Mouse (Mus musculus): ENCODE data around the gene Rpl3. TPM values are rescaled to one million over a fixed set of nuclear protein-coding genes. Genes with fewer than 3 reads are reported as not detected.

The Rpl3 gene
- polyA plus RNA-seq, 1 experiment from 2014 or later = 548 TPM

- H3K27ac ChIP-seq (ENCODE audit: low read length) = peak overlapping the region; percentile 30
- H3K36me3 ChIP-seq (ENCODE audit: control insufficient read depth, insufficient read depth, low read length) = peaks cover 7% of the 10 kb centered on the region; the same call in 1 of the 2 replicates
- H3K4me1 ChIP-seq (ENCODE audit: control insufficient read depth, insufficient read depth, low read length) = peaks cover 5% of the 10 kb centered on the region; the same call in 1 of the 2 replicates
- WGBS = 53% methylated on average over 12 of the region's 12 CpGs
- no peak overlapping the region for H3K9ac ChIP-seq (ENCODE audit: low read depth, low read length)
- H3K9me3 ChIP-seq (replicated peaks; ENCODE audit: control insufficient read depth, low read length, poor library complexity, severe bottlenecking) = no peaks in the 10 kb centered on the region
- H3K4me3 ChIP-seq (ENCODE audit: low read depth, low read length) = no peak overlapping the region
- no peak for ATAC-seq
- no peaks in the 10 kb centered on the region for H3K27me3 ChIP-seq (ENCODE audit: control insufficient read depth, insufficient read depth, low read depth, low read length)
- no peak overlapping the region for H3K4me2 ChIP-seq (ENCODE audit: low read length)
Measured at GRCm38 (mm10) chr15:80105490-80106410, 14.1 kb upstream of the Rpl3 start.

GRCm38 (mm10) chr15:80102495-80102894, 10.8 kb upstream of the Rpl3 start:
- peaks cover 14% of the 10 kb centered on the region for H3K4me1 ChIP-seq (ENCODE audit: control insufficient read depth, insufficient read depth, low read length)
- H3K4me2 ChIP-seq (ENCODE audit: low read length) = no peak overlapping the region
- no peak overlapping the region for H3K27ac ChIP-seq (ENCODE audit: low read length)
- no peak overlapping the region for H3K4me3 ChIP-seq (ENCODE audit: low read depth, low read length)
- H3K9ac ChIP-seq (ENCODE audit: low read depth, low read length) = no peak overlapping the region
- H3K27me3 ChIP-seq (ENCODE audit: control insufficient read depth, insufficient read depth, low read depth, low read length) = no peaks in the 10 kb centered on the region
- WGBS = 88% methylated on average over 6 of the region's 6 CpGs
- no peak for ATAC-seq
- H3K9me3 ChIP-seq (replicated peaks; ENCODE audit: control insufficient read depth, low read length, poor library complexity, severe bottlenecking) = no peaks in the 10 kb centered on the region
- H3K36me3 ChIP-seq (ENCODE audit: control insufficient read depth, insufficient read depth, low read length) = no peaks in the 10 kb centered on the region

GRCm38 (mm10) chr15:80101503-80101902, 9.8 kb upstream of the Rpl3 start:
- H3K36me3 ChIP-seq (ENCODE audit: control insufficient read depth, insufficient read depth, low read length) = no peaks in the 10 kb centered on the region
- H3K4me1 ChIP-seq (ENCODE audit: control insufficient read depth, insufficient read depth, low read length) = peaks cover 22% of the 10 kb centered on the region
- H3K9ac ChIP-seq (ENCODE audit: low read depth, low read length) = no peak overlapping the region
- no peak for ATAC-seq
- 85% methylated on average over 6 of the region's 6 CpGs for WGBS
- no peak overlapping the region for H3K27ac ChIP-seq (ENCODE audit: low read length)
- no peaks in the 10 kb centered on the region for H3K9me3 ChIP-seq (replicated peaks; ENCODE audit: control insufficient read depth, low read length, poor library complexity, severe bottlenecking)
- no peaks in the 10 kb centered on the region for H3K27me3 ChIP-seq (ENCODE audit: control insufficient read depth, insufficient read depth, low read depth, low read length)
- no peak overlapping the region for H3K4me3 ChIP-seq (ENCODE audit: low read depth, low read length)
- no peak overlapping the region for H3K4me2 ChIP-seq (ENCODE audit: low read length)

GRCm38 (mm10) chr15:80100871-80101270, 9.2 kb upstream of the Rpl3 start:
- no peak for ATAC-seq
- H3K27me3 ChIP-seq (ENCODE audit: control insufficient read depth, insufficient read depth, low read depth, low read length) = no peaks in the 10 kb centered on the region
- no peak overlapping the region for H3K9ac ChIP-seq (ENCODE audit: low read depth, low read length)
- H3K4me3 ChIP-seq (ENCODE audit: low read depth, low read length) = no peak overlapping the region
- H3K4me1 ChIP-seq (ENCODE audit: control insufficient read depth, insufficient read depth, low read length) = peaks cover 25% of the 10 kb centered on the region
- H3K4me2 ChIP-seq (ENCODE audit: low read length) = no peak overlapping the region
- no peaks in the 10 kb centered on the region for H3K9me3 ChIP-seq (replicated peaks; ENCODE audit: control insufficient read depth, low read length, poor library complexity, severe bottlenecking)
- H3K27ac ChIP-seq (ENCODE audit: low read length) = no peak overlapping the region
- 88% methylated on average over 10 of the region's 10 CpGs for WGBS
- no peaks in the 10 kb centered on the region for H3K36me3 ChIP-seq (ENCODE audit: control insufficient read depth, insufficient read depth, low read length)

- WGBS = 85% methylated on average over 3 of the region's 3 CpGs
- no peak overlapping the region for H3K4me2 ChIP-seq (ENCODE audit: low read length)
- no peaks in the 10 kb centered on the region for H3K9me3 ChIP-seq (replicated peaks; ENCODE audit: control insufficient read depth, low read length, poor library complexity, severe bottlenecking)
- peaks cover 20% of the 10 kb centered on the region for H3K4me1 ChIP-seq (ENCODE audit: control insufficient read depth, insufficient read depth, low read length)
- no peak overlapping the region for H3K27ac ChIP-seq (ENCODE audit: low read length)
- H3K9ac ChIP-seq (ENCODE audit: low read depth, low read length) = no peak overlapping the region
- H3K36me3 ChIP-seq (ENCODE audit: control insufficient read depth, insufficient read depth, low read length) = no peaks in the 10 kb centered on the region
- no peak for ATAC-seq
- H3K27me3 ChIP-seq (ENCODE audit: control insufficient read depth, insufficient read depth, low read depth, low read length) = no peaks in the 10 kb centered on the region
- H3K4me3 ChIP-seq (ENCODE audit: low read depth, low read length) = no peak overlapping the region
Measured at GRCm38 (mm10) chr15:80100196-80100595, 8.5 kb upstream of the Rpl3 start.

GRCm38 (mm10) chr15:80099477-80099876, 7.8 kb upstream of the Rpl3 start:
- WGBS = 86% methylated on average over 3 of the region's 3 CpGs
- no peak overlapping the region for H3K27ac ChIP-seq (ENCODE audit: low read length)
- peaks cover 20% of the 10 kb centered on the region for H3K4me1 ChIP-seq (ENCODE audit: control insufficient read depth, insufficient read depth, low read length)
- no peaks in the 10 kb centered on the region for H3K9me3 ChIP-seq (replicated peaks; ENCODE audit: control insufficient read depth, low read length, poor library complexity, severe bottlenecking)
- no peaks in the 10 kb centered on the region for H3K36me3 ChIP-seq (ENCODE audit: control insufficient read depth, insufficient read depth, low read length)
- ATAC-seq = no peak
- H3K9ac ChIP-seq (ENCODE audit: low read depth, low read length) = no peak overlapping the region
- no peak overlapping the region for H3K4me3 ChIP-seq (ENCODE audit: low read depth, low read length)
- no peaks in the 10 kb centered on the region for H3K27me3 ChIP-seq (ENCODE audit: control insufficient read depth, insufficient read depth, low read depth, low read length)
- H3K4me2 ChIP-seq (ENCODE audit: low read length) = no peak overlapping the region

- H3K27me3 ChIP-seq (ENCODE audit: control insufficient read depth, insufficient read depth, low read depth, low read length) = no peaks in the 10 kb centered on the region
- H3K4me1 ChIP-seq (ENCODE audit: control insufficient read depth, insufficient read depth, low read length) = peaks cover 20% of the 10 kb centered on the region
- no peaks in the 10 kb centered on the region for H3K36me3 ChIP-seq (ENCODE audit: control insufficient read depth, insufficient read depth, low read length)
- 38% methylated on average over 9 of the region's 9 CpGs for WGBS
- no peak for ATAC-seq
- H3K9me3 ChIP-seq (replicated peaks; ENCODE audit: control insufficient read depth, low read length, poor library complexity, severe bottlenecking) = no peaks in the 10 kb centered on the region
- no peak overlapping the region; the same call in 1 of the 2 replicates for H3K9ac ChIP-seq (ENCODE audit: low read depth, low read length)
- no peak overlapping the region for H3K4me2 ChIP-seq (ENCODE audit: low read length)
- no peak overlapping the region for H3K4me3 ChIP-seq (ENCODE audit: low read depth, low read length)
- peak overlapping the region; percentile 22; the same call in 1 of the 2 replicates for H3K27ac ChIP-seq (ENCODE audit: low read length)
Measured at GRCm38 (mm10) chr15:80098809-80099208, 7.1 kb upstream of the Rpl3 start.

GRCm38 (mm10) chr15:80097999-80098461, 6.4 kb upstream of the Rpl3 start:
- WGBS = 26% methylated on average over 8 of the region's 8 CpGs
- H3K36me3 ChIP-seq (ENCODE audit: control insufficient read depth, insufficient read depth, low read length) = no peaks in the 10 kb centered on the region
- no peak; the same call in 1 of the 2 replicates for ATAC-seq
- no peak overlapping the region for H3K4me2 ChIP-seq (ENCODE audit: low read length)
- no peak overlapping the region for H3K9ac ChIP-seq (ENCODE audit: low read depth, low read length)
- H3K9me3 ChIP-seq (replicated peaks; ENCODE audit: control insufficient read depth, low read length, poor library complexity, severe bottlenecking) = no peaks in the 10 kb centered on the region
- H3K27me3 ChIP-seq (ENCODE audit: control insufficient read depth, insufficient read depth, low read depth, low read length) = no peaks in the 10 kb centered on the region
- no peak overlapping the region for H3K4me3 ChIP-seq (ENCODE audit: low read depth, low read length)
- H3K4me1 ChIP-seq (ENCODE audit: control insufficient read depth, insufficient read depth, low read length) = peaks cover 21% of the 10 kb centered on the region
- 0 out of 2 replicates have a peak overlapping the region, but pooled peaks have one; percentile 20 for H3K27ac ChIP-seq (ENCODE audit: low read length)
